Mouse (Mus musculus): Measurements from ENCODE around the gene Mnx1. TPM values are rescaled to one million over a fixed set of nuclear protein-coding genes. Genes with fewer than 3 reads are reported as not detected.
"Not testable (repeated sequence)": the region's sequence is repeated elsewhere in the genome, so short reads cannot be mapped to it uniquely, and the experiment has no call there.

The Mnx1 gene
- total RNA-seq, 2 experiments from 2014 or later: not detected

DNA sequence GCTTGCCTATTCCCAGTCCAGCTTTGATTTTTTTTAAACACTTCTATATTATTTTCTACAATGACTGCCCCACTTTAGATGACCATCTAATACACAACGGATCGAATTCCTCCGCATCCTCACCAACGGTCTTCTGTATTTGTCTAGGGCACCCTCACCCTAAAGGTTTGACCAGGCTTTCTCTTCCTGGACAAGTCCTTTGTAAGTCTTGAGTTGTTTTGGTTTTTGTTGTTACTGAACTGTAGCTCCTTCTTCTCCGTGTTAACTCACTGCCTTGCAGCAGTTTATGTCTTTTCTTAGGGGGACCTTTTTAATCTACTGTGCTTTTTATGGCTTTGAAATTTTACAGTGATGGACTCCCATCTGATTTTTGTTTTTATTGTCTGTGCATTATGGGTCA lies 8.0 kb downstream of the Mnx1 start:
- intact Hi-C loops (cut with DNase I): no loop called here
- DNase-seq: no peak

- no peak for DNase-seq
- intact Hi-C loops (cut with DNase I): no loop called here
These were observed 8.8 kb downstream of the Mnx1 start for GRCm38 (mm10) chr5:29469501-29469900.

- no peak for DNase-seq
- intact Hi-C loops (cut with DNase I): no loop called here
These were observed 9.8 kb downstream of the Mnx1 start for GRCm38 (mm10) chr5:29468351-29469065.

DNA sequence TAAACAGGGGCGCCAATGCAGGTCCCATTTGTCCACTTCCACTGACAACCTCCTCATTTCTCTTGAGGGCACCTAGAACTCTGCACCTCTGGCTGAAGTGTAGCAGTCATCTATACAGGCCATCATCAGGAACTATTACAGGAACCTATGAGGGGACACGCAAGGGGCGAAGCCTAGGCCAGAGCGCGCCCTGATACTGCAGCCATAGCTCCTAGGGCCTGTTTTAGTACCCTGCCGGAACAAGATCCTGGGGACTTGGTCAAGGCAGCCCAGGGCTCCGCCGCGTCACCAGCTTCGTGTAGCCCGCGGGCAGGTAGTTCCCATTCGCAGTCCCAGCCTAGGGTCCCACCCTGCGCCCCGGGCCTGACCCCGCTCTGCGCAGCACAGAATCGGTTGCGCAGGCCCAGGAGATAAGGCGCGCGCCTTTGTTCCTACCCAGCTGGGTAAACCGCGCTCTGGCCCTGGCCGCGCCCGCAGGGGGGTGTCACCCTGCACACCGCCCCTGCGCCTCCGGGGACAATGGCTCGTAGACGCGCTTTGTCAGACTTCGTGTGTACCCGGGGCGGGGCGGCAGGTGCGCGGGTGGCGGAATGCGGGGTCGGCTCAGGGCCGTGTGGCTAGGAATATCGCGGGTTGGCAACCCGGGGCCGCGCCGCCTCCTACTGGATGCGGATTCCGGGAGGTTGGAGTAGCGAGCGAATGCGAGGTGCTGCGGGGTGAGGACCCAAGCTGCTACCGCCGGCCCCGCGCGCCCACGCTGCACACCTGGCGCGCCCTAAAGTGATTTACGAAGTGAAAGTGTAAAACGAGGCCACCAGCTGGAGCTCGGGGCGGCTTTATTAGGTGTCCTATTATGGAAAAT lies 10.6 kb downstream of the Mnx1 start:
- intact Hi-C loops (cut with DNase I): no loop called here
- no peak for DNase-seq

DNA sequence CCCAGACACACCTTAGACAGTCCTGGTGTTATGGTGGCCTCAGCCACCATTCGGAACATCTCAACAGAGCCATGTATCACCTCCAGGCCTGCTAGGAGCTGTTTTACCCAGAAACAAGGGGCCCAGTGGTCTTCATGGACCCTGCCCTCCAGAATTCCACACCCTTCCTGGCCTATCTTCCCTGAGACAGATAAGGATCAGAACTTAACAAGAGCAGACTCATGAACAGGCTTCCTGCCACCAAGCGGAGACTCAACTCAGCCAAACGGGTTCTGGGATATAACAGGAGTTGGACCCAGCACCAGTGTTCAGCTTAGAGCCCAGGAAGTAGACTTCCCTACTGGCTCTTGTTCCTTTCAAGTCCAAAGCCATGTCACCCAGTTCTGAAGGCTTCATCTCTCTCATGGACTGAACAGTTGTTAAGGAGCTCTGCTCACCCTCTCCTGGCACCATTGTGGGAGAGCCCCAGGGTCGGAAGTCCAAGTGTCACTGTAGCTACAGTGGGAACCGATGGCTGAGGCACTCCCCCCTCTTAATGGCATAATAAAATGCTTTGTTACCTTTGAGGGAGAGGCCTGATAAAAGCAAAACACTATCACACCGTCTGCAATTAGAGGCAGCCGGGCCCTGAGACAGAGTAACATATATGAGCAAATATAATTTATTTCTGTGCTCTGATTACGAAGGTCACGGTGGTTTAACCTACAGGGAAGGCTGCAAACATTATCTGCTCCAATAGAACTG lies 15.2 kb downstream of the Mnx1 start:
- DNase-seq: no peak
- intact Hi-C loops (cut with DNase I): no loop called here

DNA sequence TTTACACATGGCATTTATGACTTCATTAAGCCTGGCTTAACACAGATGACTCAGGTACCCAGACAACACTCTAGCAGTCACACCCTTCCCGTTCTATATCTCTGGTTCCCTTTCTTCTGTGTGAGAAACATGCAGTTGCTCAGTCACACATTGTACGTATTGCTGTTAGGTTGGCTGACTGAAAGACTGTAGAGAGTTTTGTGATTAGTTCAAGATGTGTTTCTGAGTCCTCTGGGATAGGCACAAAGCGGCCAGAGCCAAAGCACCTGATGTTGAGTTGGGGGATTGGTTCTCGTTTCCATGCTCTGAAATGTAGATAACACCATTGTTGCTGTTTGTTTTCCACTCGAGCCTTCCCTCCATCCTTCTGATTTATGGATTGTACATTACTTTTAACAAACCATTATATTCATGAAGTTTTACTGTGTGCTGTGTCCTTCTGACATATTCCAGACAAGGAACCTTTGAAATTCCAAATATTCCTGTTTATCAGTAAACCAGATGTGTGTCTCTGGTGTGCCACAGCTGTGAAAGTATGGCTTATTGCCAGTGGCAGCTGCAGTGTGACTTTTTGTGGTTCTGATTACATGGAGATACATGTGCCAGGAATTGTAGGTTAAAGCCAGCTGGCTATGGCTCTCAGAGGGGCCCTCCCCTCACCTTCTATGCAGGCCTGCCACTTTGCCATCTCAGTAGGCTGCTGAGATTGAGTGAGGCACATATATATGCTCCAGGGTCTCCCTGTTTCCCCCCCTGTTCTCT lies 21.2 kb downstream of the Mnx1 start:
- DNase-seq: no peak
- intact Hi-C loops (cut with DNase I): no loop called here

GRCm38 (mm10) chr5:29452352-29452751 lies 25.9 kb downstream of the Mnx1 start:
- no peak for DNase-seq
- intact Hi-C loops (cut with DNase I): no loop called here

DNA sequence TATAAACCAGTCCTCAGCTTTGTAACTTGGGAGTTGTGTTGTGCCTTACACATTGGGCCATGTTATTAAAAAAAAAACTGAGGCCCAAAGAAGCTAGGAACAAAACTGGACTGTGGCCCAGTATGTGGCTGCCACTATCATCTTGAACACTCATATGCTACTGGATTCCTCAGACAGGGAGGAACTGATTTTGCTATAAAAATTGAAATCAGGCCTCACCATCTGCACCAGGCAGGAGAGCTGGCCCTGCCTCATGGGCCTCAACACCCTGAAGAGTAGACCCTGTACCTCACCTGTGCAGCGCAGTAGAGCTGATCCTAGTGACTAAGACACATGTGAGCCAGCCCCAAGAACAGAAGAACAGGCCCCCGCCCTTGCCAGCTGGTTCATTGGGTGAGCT lies 33.0 kb downstream of the Mnx1 start:
- intact Hi-C loops (cut with DNase I): no loop called here
- DNase-seq: no peak

- DNase-seq; intact Hi-C loops (cut with DNase I): not testable (repeated sequence)
These were observed 41.5 kb downstream of the Mnx1 start for GRCm38 (mm10) chr5:29436728-29437127.

- DNase-seq: no peak
- intact Hi-C loops (cut with DNase I): no loop called here
These were observed 42.8 kb downstream of the Mnx1 start for GRCm38 (mm10) chr5:29435491-29435890.

- peak; percentile 39 to 45 for DNase-seq
These were observed 43.4 kb downstream of the Mnx1 start for GRCm38 (mm10) chr5:29434872-29435358.

DNA sequence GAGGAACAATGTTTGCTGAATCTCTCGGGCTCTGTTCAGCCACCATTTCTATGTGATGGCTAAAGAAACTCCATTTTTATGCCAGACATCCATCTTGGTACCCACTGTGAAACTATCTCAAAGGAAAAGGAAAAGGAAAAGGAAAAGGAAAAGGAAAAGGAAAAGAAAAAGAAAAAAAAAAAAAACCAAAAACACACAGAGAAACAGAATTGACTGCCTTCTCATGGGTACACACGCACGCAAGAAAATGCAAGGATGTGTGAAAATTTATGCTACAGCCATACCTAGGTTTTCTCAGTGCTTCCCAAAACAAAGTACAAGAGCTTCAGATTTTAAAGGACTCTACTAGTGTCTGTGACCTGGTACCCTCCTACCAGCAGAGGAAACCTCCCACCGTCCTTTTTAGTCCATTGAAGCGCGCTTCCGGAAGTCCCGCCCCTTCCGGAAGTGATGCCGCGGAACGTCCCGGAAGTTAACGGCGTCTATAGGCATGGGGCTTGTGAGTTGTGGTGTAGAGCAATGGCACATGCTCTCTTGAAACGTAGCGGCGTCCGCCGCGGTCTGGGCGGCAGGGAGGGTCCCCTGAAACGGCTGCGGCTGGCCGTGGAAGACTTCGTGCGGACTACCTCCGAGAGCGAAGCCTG lies 43.9 kb downstream of the Mnx1 start, which contains the start of gene Nom1:
TSS of gene Nom1 (plus strand) at position 437 of the 644 bp plus-strand sequence.
- intact Hi-C loops (cut with DNase I): no loop called here

More at GRCm38 (mm10) chr5:29434872-29435358, 43.4 kb downstream of the Mnx1 start:
- intact Hi-C loops (cut with DNase I): no loop called here

DNA sequence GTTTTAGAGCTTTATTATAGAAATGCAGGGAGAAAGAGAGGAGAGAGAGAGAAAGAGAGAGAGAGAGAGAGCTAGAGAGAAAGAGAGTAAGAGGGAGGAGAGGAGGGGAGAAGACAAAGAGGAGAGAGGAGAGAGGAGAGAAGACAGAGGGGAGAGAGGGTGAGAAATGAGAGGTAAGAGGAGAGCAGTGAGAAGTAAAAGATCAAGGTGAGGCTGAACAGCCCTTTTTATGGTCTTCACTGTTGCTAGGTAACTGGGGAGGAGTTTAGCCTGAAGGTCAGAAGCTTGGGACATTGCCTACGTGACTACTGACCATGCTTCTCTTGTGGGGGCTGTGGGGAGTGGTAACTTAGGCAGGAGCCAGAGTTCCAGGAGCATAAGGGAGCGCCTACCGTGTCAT lies 54.9 kb downstream of the Mnx1 start:
- intact Hi-C loops (cut with DNase I); DNase-seq: not testable (repeated sequence)

More for the DNA sequence above, 43.9 kb downstream of the Mnx1 start, which contains the start of gene Nom1:
- peak; percentile 88 to 93 for DNase-seq

Other genes starting within 250 kb of the Mnx1 start
- gene Lmbr1, start 100.1 kb downstream of the Mnx1 start, total RNA-seq (2021): 10 to 100 TPM; 18.4 to 19.3 TPM
- 10 to 100 TPM; 13.7 to 14.1 TPM for gene Nom1, start 43.8 kb downstream of the Mnx1 start, total RNA-seq (2021)
- 10 to 100 TPM; 37.5 to 41.4 TPM for gene Ube3c, start 90.8 kb upstream of the Mnx1 start, total RNA-seq (2021)